Mouse (Mus musculus): ENCODE results near the gene Cntnap2. TPM values are rescaled to one million over a fixed set of nuclear protein-coding genes. Genes with fewer than 3 reads are reported as not detected.

Cntnap2 gene
- polyA plus RNA-seq, 1 experiment = not detected

GRCm38 (mm10) chr6:47338113-47338512 lies 2279.0 kb downstream of the Cntnap2 start:
- Histone ChIP-seq H3ac (ENCODE audit: control insufficient read depth, insufficient read length) (no peak overlapping the region), H3K4me3 (no peak overlapping the region), H3K79me2 (ENCODE audit: control insufficient read depth, insufficient read depth) (no peaks in the 10 kb centered on the region), H3K4me2 (ENCODE audit: low read depth) (no peak overlapping the region), H3K36me3 (ENCODE audit: control insufficient read depth, insufficient read depth) (no peaks in the 10 kb centered on the region), H3K27me3 (ENCODE audit: control insufficient read depth, insufficient read depth, insufficient read length) (no peaks in the 10 kb centered on the region)
- TF ChIP-seq REST (IDR thresholded peaks at IDR 0.05; ENCODE audit: insufficient read depth, insufficient read length) (no peak), E2F4 (IDR thresholded peaks at IDR 0.05; ENCODE audit: insufficient read depth) (no peak), MAX (IDR thresholded peaks at IDR 0.05; ENCODE audit: low read depth) (no peak), TCF12 (IDR thresholded peaks at IDR 0.05; ENCODE audit: insufficient read depth, poor library complexity, severe bottlenecking) (no peak), USF1 (IDR thresholded peaks at IDR 0.05; ENCODE audit: low read depth) (no peak), CEBPB (IDR thresholded peaks at IDR 0.05; ENCODE audit: insufficient read depth, poor library complexity, severe bottlenecking) (no peak), POLR2A (IDR thresholded peaks at IDR 0.05; ENCODE audit: insufficient read length, low read depth) (no peak), POLR2AphosphoS2 (IDR thresholded peaks at IDR 0.05; ENCODE audit: insufficient read length, low read depth) (no peak), MYOD1 (IDR thresholded peaks at IDR 0.05; ENCODE audit: control insufficient read depth in 1 of 3, insufficient read length in 2 of 3, low read depth in 2 of 3) (no peak)

- H3K79me2 ChIP-seq (ENCODE audit: control insufficient read depth, insufficient read depth) = no peaks in the 10 kb centered on the region
- TF ChIP-seq POLR2AphosphoS2 (IDR thresholded peaks at IDR 0.05; ENCODE audit: insufficient read length, low read depth) (no peak), TCF3 (IDR thresholded peaks at IDR 0.05; ENCODE audit: insufficient read length, low read depth) (no peak), SRF (IDR thresholded peaks at IDR 0.05; ENCODE audit: control insufficient read depth, insufficient read length, low read depth) (no peak), REST (IDR thresholded peaks at IDR 0.05; ENCODE audit: insufficient read depth, insufficient read length) (no peak)
- H3K27me3 ChIP-seq (ENCODE audit: control insufficient read depth, insufficient read depth, insufficient read length) = no peaks in the 10 kb centered on the region
- H3K36me3 ChIP-seq (ENCODE audit: control insufficient read depth, insufficient read depth) = no peaks in the 10 kb centered on the region
- no peak overlapping the region for H3K4me2 ChIP-seq (ENCODE audit: low read depth)
- no peak overlapping the region for H3K4me3 ChIP-seq
- H3ac ChIP-seq (ENCODE audit: control insufficient read depth, insufficient read length) = no peak overlapping the region
These were observed 2281.8 kb downstream of the Cntnap2 start for GRCm38 (mm10) chr6:47340813-47341502.

- Histone ChIP-seq H3K27me3 (ENCODE audit: control insufficient read depth, insufficient read depth, insufficient read length) (no peaks in the 10 kb centered on the region), H3K79me2 (ENCODE audit: control insufficient read depth, insufficient read depth) (no peaks in the 10 kb centered on the region), H3ac (ENCODE audit: control insufficient read depth, insufficient read length) (no peak overlapping the region), H3K4me3 (no peak overlapping the region), H3K36me3 (ENCODE audit: control insufficient read depth, insufficient read depth) (no peaks in the 10 kb centered on the region), H3K4me2 (ENCODE audit: low read depth) (no peak overlapping the region)
- TF ChIP-seq MYOD1 (IDR thresholded peaks at IDR 0.05; ENCODE audit: control insufficient read depth in 1 of 3, insufficient read length in 2 of 3, low read depth in 2 of 3) (no peak), POLR2AphosphoS2 (IDR thresholded peaks at IDR 0.05; ENCODE audit: insufficient read length, low read depth) (no peak), POLR2A (IDR thresholded peaks at IDR 0.05; ENCODE audit: insufficient read length, low read depth) (no peak), MAX (IDR thresholded peaks at IDR 0.05; ENCODE audit: low read depth) (no peak), REST (IDR thresholded peaks at IDR 0.05; ENCODE audit: insufficient read depth, insufficient read length) (no peak), CEBPB (IDR thresholded peaks at IDR 0.05; ENCODE audit: insufficient read depth, poor library complexity, severe bottlenecking) (no peak), USF1 (IDR thresholded peaks at IDR 0.05; ENCODE audit: low read depth) (no peak), SRF (IDR thresholded peaks at IDR 0.05; ENCODE audit: control insufficient read depth, insufficient read length, low read depth) (no peak), TCF3 (IDR thresholded peaks at IDR 0.05; ENCODE audit: insufficient read length, low read depth) (no peak), MYOG (IDR thresholded peaks at IDR 0.05; ENCODE audit: control insufficient read depth in 1 of 3, insufficient read depth in 1 of 3, insufficient read length in 2 of 3, low read depth in 2 of 3) (no peak), TCF12 (IDR thresholded peaks at IDR 0.05; ENCODE audit: insufficient read depth, poor library complexity, severe bottlenecking) (no peak)
These were observed 2282.3 kb downstream of the Cntnap2 start for GRCm38 (mm10) chr6:47341503-47341884.

- H3K27me3 ChIP-seq (ENCODE audit: control insufficient read depth, insufficient read depth, insufficient read length) = no peaks in the 10 kb centered on the region
- H3K4me2 ChIP-seq (ENCODE audit: low read depth) = no peak overlapping the region
- no peaks in the 10 kb centered on the region for H3K79me2 ChIP-seq (ENCODE audit: control insufficient read depth, insufficient read depth)
- no peak overlapping the region for H3K4me3 ChIP-seq
- no peak overlapping the region for H3ac ChIP-seq (ENCODE audit: control insufficient read depth, insufficient read length)
- H3K36me3 ChIP-seq (ENCODE audit: control insufficient read depth, insufficient read depth) = no peaks in the 10 kb centered on the region
- TF ChIP-seq POLR2AphosphoS2 (IDR thresholded peaks at IDR 0.05; ENCODE audit: insufficient read length, low read depth) (no peak), TCF12 (IDR thresholded peaks at IDR 0.05; ENCODE audit: insufficient read depth, poor library complexity, severe bottlenecking) (no peak)
These were observed 2284.1 kb downstream of the Cntnap2 start for GRCm38 (mm10) chr6:47343245-47343644.

GRCm38 (mm10) chr6:47344696-47345095 lies 2285.5 kb downstream of the Cntnap2 start:
- H3ac ChIP-seq (ENCODE audit: control insufficient read depth, insufficient read length) = no peak overlapping the region
- no peak for TF ChIP-seq POLR2AphosphoS2 (IDR thresholded peaks at IDR 0.05; ENCODE audit: insufficient read length, low read depth)
- TF ChIP-seq MAX (IDR thresholded peaks at IDR 0.05; ENCODE audit: low read depth) = no peak
- TF ChIP-seq TCF12 (IDR thresholded peaks at IDR 0.05; ENCODE audit: insufficient read depth, poor library complexity, severe bottlenecking) = no peak
- no peak for TF ChIP-seq POLR2A (IDR thresholded peaks at IDR 0.05; ENCODE audit: insufficient read length, low read depth)
- no peak for TF ChIP-seq SRF (IDR thresholded peaks at IDR 0.05; ENCODE audit: control insufficient read depth, insufficient read length, low read depth)
- TF ChIP-seq TCF3 (IDR thresholded peaks at IDR 0.05; ENCODE audit: insufficient read length, low read depth) = no peak
- no peak for TF ChIP-seq CEBPB (IDR thresholded peaks at IDR 0.05; ENCODE audit: insufficient read depth, poor library complexity, severe bottlenecking)
- TF ChIP-seq MYOG (IDR thresholded peaks at IDR 0.05; ENCODE audit: control insufficient read depth in 1 of 3, insufficient read depth in 1 of 3, insufficient read length in 2 of 3, low read depth in 2 of 3) = no peak
- no peak for TF ChIP-seq MYOD1 (IDR thresholded peaks at IDR 0.05; ENCODE audit: control insufficient read depth in 1 of 3, insufficient read length in 2 of 3, low read depth in 2 of 3)
- no peak for TF ChIP-seq USF1 (IDR thresholded peaks at IDR 0.05; ENCODE audit: low read depth)
- TF ChIP-seq REST (IDR thresholded peaks at IDR 0.05; ENCODE audit: insufficient read depth, insufficient read length) = no peak
- no peak for TF ChIP-seq E2F4 (IDR thresholded peaks at IDR 0.05; ENCODE audit: insufficient read depth)
- H3K79me2 ChIP-seq (ENCODE audit: control insufficient read depth, insufficient read depth) = no peaks in the 10 kb centered on the region

More at GRCm38 (mm10) chr6:47344696-47345095, 2285.5 kb downstream of the Cntnap2 start:
- H3K4me2 ChIP-seq (ENCODE audit: low read depth) = no peak overlapping the region
- no peaks in the 10 kb centered on the region for H3K36me3 ChIP-seq (ENCODE audit: control insufficient read depth, insufficient read depth)
- H3K4me3 ChIP-seq = no peak overlapping the region
- no peaks in the 10 kb centered on the region for H3K27me3 ChIP-seq (ENCODE audit: control insufficient read depth, insufficient read depth, insufficient read length)
